Mouse (Mus musculus): ENCODE data around the gene Arhgef6.

Arhgef6 gene

GRCm38 (mm10) chrX:57338371-57339211 lies at the start of gene Arhgef6:
TSS of gene Arhgef6 (minus strand) at chrX:57338729.
- peak; percentile 4 to 22 for DNase-seq

- DNase-seq: peak; percentile 6 to 8
These were observed 42.4 kb upstream of the Arhgef6 start for GRCm38 (mm10) chrX:57380915-57381314.

- DNase-seq: peak in 1 of 2 experiments; percentile 13
These were observed 40.0 kb upstream of the Arhgef6 start for GRCm38 (mm10) chrX:57378579-57378978.

GRCm38 (mm10) chrX:57377096-57377495 lies 38.6 kb upstream of the Arhgef6 start:
- DNase-seq: no peak

- DNase-seq: no peak
These were observed 35.5 kb upstream of the Arhgef6 start for GRCm38 (mm10) chrX:57374029-57374428.

GRCm38 (mm10) chrX:57373543-57373942 lies 35.0 kb upstream of the Arhgef6 start:
- no peak for DNase-seq

- DNase-seq: no peak
These were observed 34.4 kb upstream of the Arhgef6 start for GRCm38 (mm10) chrX:57372965-57373364.

- no peak for DNase-seq
These were observed 26.5 kb upstream of the Arhgef6 start for GRCm38 (mm10) chrX:57364891-57365569.

- DNase-seq: no peak
These were observed 20.8 kb upstream of the Arhgef6 start for GRCm38 (mm10) chrX:57359316-57359715.

- peak in 1 of 2 experiments; percentile 8 for DNase-seq
These were observed 691 bp upstream of the Arhgef6 start for GRCm38 (mm10) chrX:57339220-57339619.

GRCm38 (mm10) chrX:57337582-57337981 lies 947 bp downstream of the Arhgef6 start:
- DNase-seq: no peak

- no peak for DNase-seq
These were observed 1.6 kb downstream of the Arhgef6 start for GRCm38 (mm10) chrX:57336958-57337357.

GRCm38 (mm10) chrX:57335313-57335712 lies 3.2 kb downstream of the Arhgef6 start:
- no peak for DNase-seq

GRCm38 (mm10) chrX:57327668-57328338 lies 10.7 kb downstream of the Arhgef6 start:
- no peak for DNase-seq

- DNase-seq: peak; percentile 48 to 63
These were observed 11.9 kb downstream of the Arhgef6 start for GRCm38 (mm10) chrX:57326487-57327221.

- DNase-seq: peak; percentile 27 to 54
These were observed 12.6 kb downstream of the Arhgef6 start for GRCm38 (mm10) chrX:57325861-57326461.

- DNase-seq: no peak
These were observed 13.6 kb downstream of the Arhgef6 start for GRCm38 (mm10) chrX:57324891-57325290.

GRCm38 (mm10) chrX:57312066-57312465 lies 26.5 kb downstream of the Arhgef6 start:
- no peak for DNase-seq

GRCm38 (mm10) chrX:57309993-57310392 lies 28.5 kb downstream of the Arhgef6 start:
- DNase-seq: no peak

GRCm38 (mm10) chrX:57306747-57307146 lies 31.8 kb downstream of the Arhgef6 start:
- DNase-seq: no peak

GRCm38 (mm10) chrX:57304784-57305287 lies 33.7 kb downstream of the Arhgef6 start:
- no peak for DNase-seq

Data from kidney, postnatal 4 days (tissue).